Mouse (Mus musculus) CD4-positive, CD25-positive, alpha-beta regulatory T cell, adult 2 months (primary cell): ENCODE data around the gene Mcidas.
A peak's percentile ranks its signal among the peaks of the same experiment; 100 is the strongest.

Experiments used
- DNase-seq: peaks from one replicate; pipeline ENCODE4 v3.0.0-alpha.2; 2012; ENCODE audit warnings: low read depth, low spot score

Mcidas gene

DNA sequence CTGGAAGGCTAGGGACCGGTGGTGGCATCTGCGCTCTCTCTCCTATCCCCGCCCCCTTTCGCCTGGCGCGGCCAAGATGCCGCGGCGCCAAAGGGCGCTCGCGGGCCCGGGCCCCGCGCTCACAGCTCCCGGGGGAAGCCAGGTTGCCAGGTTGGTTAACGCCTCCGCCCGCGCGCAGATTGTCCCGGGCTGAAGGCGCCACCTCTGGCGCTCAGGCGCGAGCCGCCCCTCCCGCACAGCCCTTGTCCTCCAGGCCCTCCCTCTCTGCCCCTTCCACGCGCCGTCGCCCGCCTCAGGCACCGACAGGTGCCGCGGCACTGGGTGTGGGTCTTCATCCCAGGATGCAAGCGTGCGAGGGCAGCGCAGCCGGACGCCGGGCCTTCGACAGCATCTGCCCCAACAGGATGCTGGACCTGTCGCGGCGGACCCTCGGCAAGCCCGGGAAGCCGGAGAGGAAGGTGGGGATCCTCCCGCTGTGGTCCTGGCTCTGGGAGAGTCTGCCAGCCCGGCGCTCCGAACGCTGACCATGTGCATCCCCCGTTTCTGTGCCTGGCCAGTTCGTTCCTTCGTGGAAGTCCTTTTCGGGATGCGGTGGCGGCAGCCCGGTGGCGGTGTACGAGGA is at the start of gene Mcidas:
TSS of gene Mcidas (plus strand) at position 315 of the 622 bp plus-strand sequence.
- peak; percentile 58 for DNase-seq

DNA sequence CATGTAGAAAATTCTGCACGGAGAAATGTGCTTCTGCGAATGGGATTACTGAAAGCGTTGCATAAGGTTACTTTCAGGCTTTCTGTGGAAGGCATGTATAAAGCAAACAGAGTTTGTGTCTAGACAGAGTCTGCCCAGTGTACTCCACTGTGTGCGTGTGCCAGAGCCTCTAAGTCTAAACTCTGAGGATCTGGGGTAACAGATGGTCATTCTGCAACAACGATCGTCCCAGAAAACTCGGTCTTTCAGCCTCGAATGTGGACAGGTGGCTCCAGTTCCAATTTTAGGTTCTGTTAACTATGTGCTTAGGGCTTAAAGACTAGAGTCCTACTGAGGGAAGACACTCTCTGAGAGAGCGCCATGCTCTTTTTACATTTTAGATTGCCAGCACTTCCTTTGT is 48.3 kb upstream of the Mcidas start:
- DNase-seq = no peak

- no peak for DNase-seq
Measured at GRCm38 (mm10) chr13:112945900-112946299, 47.7 kb upstream of the Mcidas start.

- DNase-seq = no peak
Measured at GRCm38 (mm10) chr13:112954067-112954466, 39.6 kb upstream of the Mcidas start.

DNA sequence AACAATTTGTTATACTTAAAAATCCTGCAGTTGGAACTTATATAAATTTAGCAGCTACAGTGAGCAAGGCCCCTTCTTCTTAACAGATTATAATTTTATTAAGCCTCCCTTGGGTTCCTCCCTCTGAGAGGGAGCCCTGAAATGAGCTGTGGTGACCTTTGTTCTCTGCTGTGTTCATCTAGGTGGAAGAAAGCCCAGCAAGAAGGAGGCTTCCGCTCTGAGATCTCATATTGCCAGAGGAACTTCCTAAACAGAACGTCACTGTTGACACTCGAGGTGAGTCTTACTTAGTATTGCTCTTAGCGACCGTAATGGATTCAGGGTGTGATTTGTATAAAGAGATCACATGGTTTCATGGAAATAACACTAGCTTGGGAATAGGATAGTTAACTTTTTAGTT is 30.6 kb upstream of the Mcidas start:
- no peak for DNase-seq

- DNase-seq = no peak
Measured at GRCm38 (mm10) chr13:112964421-112964820, 29.2 kb upstream of the Mcidas start.

GRCm38 (mm10) chr13:112967267-112967666 is 26.4 kb upstream of the Mcidas start:
- DNase-seq = no peak

DNA sequence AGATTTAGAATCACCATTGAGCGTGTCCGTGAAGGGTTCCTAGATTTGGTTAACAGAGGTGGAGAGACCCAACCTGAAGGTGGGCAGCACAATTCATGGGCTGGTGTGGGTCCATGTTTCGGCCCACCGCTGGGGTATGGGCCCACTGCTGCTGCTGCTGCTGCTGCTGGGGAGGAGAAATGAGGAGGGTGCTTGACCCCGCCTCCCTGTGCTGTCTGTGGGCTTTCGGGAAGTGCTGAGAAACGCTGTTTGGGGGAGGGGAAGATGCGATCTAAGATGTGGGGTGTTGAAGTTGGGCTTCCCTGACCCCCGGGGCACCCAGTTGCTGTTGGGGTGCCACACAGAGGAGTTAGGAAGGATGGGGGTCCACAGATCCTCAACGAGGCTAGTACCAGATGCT is 16.9 kb upstream of the Mcidas start:
- DNase-seq = no peak

GRCm38 (mm10) chr13:112985605-112986450 is 7.8 kb upstream of the Mcidas start:
- no peak for DNase-seq

- DNase-seq = peak; percentile 24
Measured at GRCm38 (mm10) chr13:112986451-112986950, 7.1 kb upstream of the Mcidas start.

DNA sequence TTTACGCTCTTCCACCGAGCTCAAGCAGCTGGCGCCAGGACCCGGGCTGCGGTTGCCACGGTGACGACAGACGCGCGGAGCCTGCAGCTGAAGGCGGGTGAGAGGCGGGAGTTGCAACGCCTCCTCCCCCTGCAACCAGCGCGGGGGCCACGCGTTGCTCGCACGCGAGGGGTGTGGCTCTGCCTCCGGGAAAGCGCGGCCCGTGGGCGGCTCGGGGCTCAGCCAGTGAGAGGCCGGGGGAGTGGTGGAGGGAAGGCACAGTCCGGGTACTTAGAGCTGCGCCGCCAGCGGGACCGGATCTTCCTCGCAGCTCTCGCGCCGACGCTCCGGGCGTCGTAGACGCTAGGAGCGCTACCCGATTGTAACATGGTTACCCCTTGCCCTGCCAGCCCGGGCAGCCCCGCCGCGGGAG is 6.1 kb upstream of the Mcidas start, which contains the start of gene Ccno:
TSS of gene Ccno (plus strand) at position 271 of the 412 bp plus-strand sequence.
- DNase-seq = peak; percentile 97

DNA sequence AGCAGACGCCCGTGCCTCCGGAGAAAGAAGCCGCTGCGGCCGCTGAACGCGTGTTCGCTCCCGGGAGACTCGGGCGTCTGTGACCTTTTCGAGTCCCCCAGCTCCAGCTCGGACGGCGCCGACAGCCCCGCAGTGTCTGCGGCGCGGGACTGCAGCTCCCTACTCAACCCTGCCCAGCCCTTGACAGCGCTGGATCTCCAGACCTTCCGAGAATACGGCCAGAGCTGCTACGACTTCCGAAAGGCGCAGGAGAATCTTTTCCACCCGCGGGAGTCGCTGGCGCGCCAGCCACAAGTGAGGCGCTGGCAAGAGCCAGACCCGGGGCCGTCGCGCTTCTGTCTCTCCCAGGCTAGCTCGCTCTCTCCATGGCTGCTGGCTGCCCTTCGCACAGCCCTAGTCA is 5.7 kb upstream of the Mcidas start:
- no peak for DNase-seq

GRCm38 (mm10) chr13:112988866-112989265 is 4.8 kb upstream of the Mcidas start:
- DNase-seq = peak; percentile 39

DNA sequence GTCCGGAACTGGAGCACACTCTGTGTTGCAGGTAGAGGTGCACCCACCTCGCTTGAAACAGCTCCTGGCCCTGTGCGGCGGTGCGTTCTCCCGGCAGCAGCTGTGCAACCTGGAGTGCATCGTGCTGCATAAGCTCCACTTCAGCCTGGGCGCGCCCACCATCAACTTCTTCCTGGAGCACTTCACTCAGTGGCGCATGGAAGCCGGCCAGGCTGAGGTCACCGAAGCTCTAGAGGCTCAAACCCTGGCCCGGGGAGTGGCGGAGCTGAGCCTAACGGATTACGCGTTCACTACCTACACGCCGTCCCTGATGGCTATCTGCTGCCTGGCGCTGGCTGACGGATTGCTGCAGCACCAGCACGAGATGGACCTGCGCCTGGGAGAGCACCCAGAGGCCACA is 4.1 kb upstream of the Mcidas start:
- DNase-seq = peak; percentile 28

GRCm38 (mm10) chr13:112990346-112990745 is 3.3 kb upstream of the Mcidas start:
- peak; percentile 24 for DNase-seq

GRCm38 (mm10) chr13:112994191-112994590 is 546 bp downstream of the Mcidas start:
- peak; percentile 89 for DNase-seq

DNA sequence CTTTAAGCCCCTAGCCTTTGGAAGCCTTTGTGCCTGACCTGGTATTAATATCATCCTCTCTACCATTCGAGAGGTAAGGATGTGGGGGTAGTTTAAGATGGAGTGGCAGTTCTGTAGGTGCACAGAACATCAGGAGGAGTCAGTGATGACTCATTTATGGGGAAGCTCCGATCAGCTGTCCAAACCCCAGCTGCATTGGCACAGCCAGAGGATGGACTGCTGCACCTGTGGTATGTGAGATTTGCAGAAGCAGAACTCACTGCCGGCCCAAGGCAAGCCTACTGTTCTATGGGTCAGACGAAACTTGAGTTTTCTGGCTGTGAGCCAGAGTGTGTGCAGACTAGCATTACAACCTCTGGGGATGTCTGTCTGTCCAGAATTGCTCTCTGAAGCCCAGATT is 2.8 kb downstream of the Mcidas start:
- DNase-seq = no peak

- DNase-seq = no peak
Measured at GRCm38 (mm10) chr13:112997369-112997768, 3.7 kb downstream of the Mcidas start.

- DNase-seq = peak; percentile 53
Measured at GRCm38 (mm10) chr13:112998427-112999201, 5.0 kb downstream of the Mcidas start.

- no peak for DNase-seq
Measured at GRCm38 (mm10) chr13:113000090-113000489, 6.4 kb downstream of the Mcidas start.

GRCm38 (mm10) chr13:113000576-113001318 is 7.1 kb downstream of the Mcidas start:
- DNase-seq = no peak
